Mouse (Mus musculus) heart, adult 2 months (tissue): Measurements from ENCODE around the gene Bahcc1. TPM values are rescaled to one million over a fixed set of nuclear protein-coding genes. Genes with fewer than 3 reads are reported as not detected.

ENCODE experiments used
- DNase-seq, 2 experiments: peaks; one replicate each; pipeline ENCODE4 v3.0.0; 2021
- H3K27ac ChIP-seq: fragments of 200-600 bp; 2 replicates; pipeline ENCODE4 v1.8.1; 2022
- H3K27me3 ChIP-seq: fragments of 200-500 bp; 2 replicates; pipeline ENCODE4 v1.6.1; 2012; ENCODE audit warnings: mild to moderate bottlenecking, low read length, inconsistent platforms, mixed read lengths; ENCODE audit not compliant: control insufficient read depth, insufficient read depth
- H3K36me3 ChIP-seq: fragments of 200-500 bp; 2 replicates; pipeline ENCODE4 v1.6.1; 2012; ENCODE audit warnings: low read length, inconsistent platforms; ENCODE audit not compliant: control insufficient read depth, insufficient read depth
- H3K4me1 ChIP-seq: fragments of 200-500 bp; 2 replicates; pipeline ENCODE4 v1.6.1; 2011; ENCODE audit warnings: low read length; ENCODE audit not compliant: control insufficient read depth, insufficient read depth
- H3K4me3 ChIP-seq: fragments of 200-600 bp; 2 replicates; pipeline ENCODE4 v1.8.1; 2022
- H3K79me2 ChIP-seq: fragments of 200-500 bp; replicated peaks from 2 replicates; pipeline ENCODE4 v1.6.1; 2012; ENCODE audit warnings: mild to moderate bottlenecking, inconsistent platforms, low read length, moderate library complexity, mixed read lengths; ENCODE audit not compliant: control insufficient read depth, insufficient read depth
- H3K9ac ChIP-seq: fragments of 200-500 bp; 2 replicates; pipeline ENCODE4 v1.6.1; 2012; ENCODE audit warnings: low read depth, mild to moderate bottlenecking, control low read depth, inconsistent platforms, low read length, mixed read lengths
- CTCF ChIP-seq: fragments of 200-600 bp; IDR thresholded peaks from 2 replicates; pipeline ENCODE4 v1.8.1; 2022; ENCODE audit warnings: antibody characterized with exemption, mild to moderate bottlenecking, moderate library complexity
- EP300 ChIP-seq: fragments of 200-500 bp; IDR thresholded peaks from 2 replicates; pipeline ENCODE4 v1.6.1; 2011; ENCODE audit warnings: low read depth, low read length, control low read depth; ENCODE audit not compliant: insufficient read depth
- POLR2A ChIP-seq: fragments of 200-500 bp; IDR thresholded peaks from 2 replicates; pipeline ENCODE4 v1.6.1; 2011; ENCODE audit warnings: mild to moderate bottlenecking, low read depth, low read length, control low read depth; ENCODE audit not compliant: insufficient read depth
- WGBS: fragments of 180-500 bp; shearing (Covaris S2); methylation state at CpG from one replicate; pipeline ENCODE4 v1.1.7; 2018; 5-methylcytosine and 5-hydroxymethylcytosine counted together
- intact Hi-C: fragments of 180-260 bp; cut with DNase I; formaldehyde crosslinking; loops from one replicate; pipeline ENCODE4 v1.15.1; 2025
- polyA plus RNA-seq: library from polyadenylated mRNA; depleted of rRNA; stranded (reverse); fragments of >200 nt; gene quantifications from 2 replicates; pipeline ENCODE4 v1.2.3, GENCODE M21; 2012
- total RNA-seq, 2 experiments: library from RNA; stranded (reverse); gene quantifications; 2 replicates each; pipeline ENCODE4 v1.2.3; 2021

Gene Bahcc1
- total and polyA plus RNA-seq, 3 experiments = 5.4 to 9.7 (median 6.4) TPM

DNA sequence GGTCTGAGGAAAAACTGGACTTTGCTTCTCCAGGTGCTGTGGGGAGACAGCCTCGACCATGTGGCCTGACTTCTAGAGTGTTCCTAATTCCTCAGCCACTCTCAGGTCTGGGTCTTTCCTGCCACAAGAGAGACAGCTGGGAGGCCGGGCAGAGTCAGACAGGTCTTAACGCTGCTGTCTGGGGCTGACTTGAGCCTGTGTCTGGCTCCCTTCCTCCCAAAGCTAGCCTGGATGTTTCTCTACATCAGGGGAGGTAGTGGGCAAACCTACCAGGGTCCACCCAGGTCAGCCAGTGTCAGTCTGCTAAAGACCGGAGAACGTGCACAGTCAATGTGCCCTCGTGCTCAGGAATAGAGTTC, 19.2 kb downstream of the Bahcc1 start:
- no peaks in the 10 kb centered on the region for H3K27me3 ChIP-seq
- whole genome bisulfite sequencing = 73% methylated on average over 6 of the region's 6 CpGs
- intact Hi-C loops = no loop called here
- peaks cover 2% of the 10 kb centered on the region; the same call in 1 of the 2 replicates for H3K36me3 ChIP-seq
- H3K9ac ChIP-seq = no peak overlapping the region
- H3K79me2 ChIP-seq = no peaks in the 10 kb centered on the region
- no peak overlapping the region for H3K4me3 ChIP-seq
- TF ChIP-seq CTCF (no peak), POLR2A (no peak), EP300 (no peak)
- H3K4me1 ChIP-seq = peaks cover 65% of the 10 kb centered on the region
- no peak for DNase-seq
- H3K27ac ChIP-seq = peak overlapping the region; percentile 57

DNA sequence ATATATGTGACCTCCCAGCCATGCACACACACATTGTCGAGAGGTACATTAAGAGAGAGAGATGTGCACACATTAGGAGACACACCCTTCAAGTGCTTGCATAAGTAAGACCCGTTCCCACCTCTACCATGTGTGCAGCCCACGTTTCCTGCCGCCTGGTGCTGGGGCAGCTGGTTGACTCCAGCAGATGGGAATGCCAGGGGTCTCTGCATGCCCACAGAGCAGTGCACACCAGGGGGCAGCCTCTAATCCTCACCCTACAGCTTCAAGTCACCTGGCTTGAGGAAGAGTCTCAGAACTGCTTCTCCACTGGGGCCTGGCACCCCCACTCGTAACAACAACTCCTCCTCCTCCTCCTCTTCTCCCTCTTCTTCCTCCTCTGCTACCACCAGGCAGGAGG, 19.7 kb downstream of the Bahcc1 start:
- Histone ChIP-seq H3K9ac (peak overlapping the region; percentile 21; the same call in 1 of the 2 replicates), H3K27ac (no peak overlapping the region; the same call in 1 of the 2 replicates), H3K79me2 (no peaks in the 10 kb centered on the region), H3K4me1 (peaks cover 69% of the 10 kb centered on the region), H3K27me3 (no peaks in the 10 kb centered on the region), H3K36me3 (peaks cover 2% of the 10 kb centered on the region; the same call in 1 of the 2 replicates), H3K4me3 (no peak overlapping the region)
- intact Hi-C loops = no loop called here
- TF ChIP-seq EP300 (no peak), POLR2A (no peak), CTCF (no peak)
- DNase-seq = no peak
- WGBS = 52% methylated on average over 5 of the region's 5 CpGs

DNA sequence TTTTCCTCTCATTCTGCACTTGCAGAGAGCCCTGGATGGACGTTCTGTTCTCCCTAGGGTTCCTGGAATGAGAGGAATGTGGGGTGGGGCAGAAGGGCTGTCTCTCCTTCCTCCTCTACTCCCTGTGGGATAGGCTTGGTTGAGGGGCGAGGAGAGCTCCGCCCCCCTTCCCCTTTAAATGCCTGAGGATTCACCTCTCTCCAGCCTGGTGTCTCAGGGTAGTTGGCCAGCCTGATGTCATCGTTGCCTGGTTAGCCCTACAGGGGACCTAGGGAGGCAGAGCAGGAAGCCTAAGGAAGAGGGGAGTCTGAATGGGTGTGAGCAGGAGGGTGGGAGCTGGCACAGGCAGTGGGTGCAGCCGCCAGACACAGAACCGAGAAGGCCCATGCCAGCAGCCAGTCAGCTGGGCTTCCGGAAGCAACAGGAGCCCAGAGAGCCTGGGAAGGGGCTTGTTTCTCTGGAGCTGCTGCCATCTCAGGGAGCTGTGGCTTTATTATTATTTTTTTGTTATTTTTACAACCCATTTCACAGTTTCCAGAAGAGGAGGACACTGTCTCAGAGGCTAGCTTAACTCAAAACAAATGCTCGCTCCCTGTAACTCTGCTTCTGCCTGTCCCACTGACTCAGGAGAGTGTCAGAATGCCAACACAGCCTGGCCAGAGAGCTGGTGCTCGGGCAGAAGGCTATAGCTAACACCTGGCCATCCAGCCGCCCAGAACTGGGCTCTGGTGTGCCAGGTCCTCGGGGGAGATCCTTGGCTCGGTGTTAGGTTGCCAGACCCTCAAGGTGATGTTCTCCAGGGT, 20.3 kb downstream of the Bahcc1 start:
- H3K9ac ChIP-seq = no peak overlapping the region
- TF ChIP-seq CTCF = no peak
- 0 out of 2 replicates have a peak, but pooled peaks have one; percentile 8 for TF ChIP-seq EP300
- intact Hi-C loops = no loop called here
- peak in 1 of 2 experiments; percentile 54 for DNase-seq
- peaks cover 2% of the 10 kb centered on the region; the same call in 1 of the 2 replicates for H3K36me3 ChIP-seq
- H3K79me2 ChIP-seq = no peaks in the 10 kb centered on the region
- H3K27ac ChIP-seq = peak overlapping the region; percentile 36
- WGBS = 38% methylated on average over 12 of the region's 12 CpGs
- H3K27me3 ChIP-seq = no peaks in the 10 kb centered on the region
- peaks cover 68% of the 10 kb centered on the region for H3K4me1 ChIP-seq
- no peak overlapping the region for H3K4me3 ChIP-seq

DNA sequence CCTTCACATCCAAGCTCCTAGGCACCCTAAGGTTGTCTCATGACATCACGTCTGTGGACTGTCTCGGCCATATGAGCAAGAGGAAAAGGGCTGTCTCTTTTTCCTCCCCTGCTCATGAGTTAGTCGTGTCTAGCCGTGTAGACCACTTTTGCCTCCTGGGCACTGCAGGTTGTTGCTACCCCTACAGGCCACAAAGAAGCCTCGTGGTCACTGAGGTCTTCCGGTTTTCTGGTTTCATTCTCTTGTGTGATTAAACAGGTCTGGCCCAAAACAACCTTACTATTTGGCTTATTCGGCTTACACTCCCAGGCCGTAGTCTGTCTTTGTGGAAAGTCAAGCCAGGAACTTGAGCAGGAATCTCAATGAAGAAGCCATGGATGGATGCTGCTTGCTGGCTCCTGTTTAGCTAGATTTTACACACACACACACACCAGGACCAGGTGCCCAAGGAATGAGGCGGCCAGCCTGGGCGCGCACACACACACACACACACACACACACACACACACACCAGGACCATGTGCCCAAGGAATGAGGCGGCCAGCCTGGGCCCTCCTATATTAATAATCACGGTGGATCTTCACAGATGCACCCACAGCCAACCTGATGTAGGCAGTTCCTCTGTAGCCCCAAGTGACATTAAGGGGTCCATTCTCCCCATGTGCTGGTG, 21.0 kb downstream of the Bahcc1 start:
- 0 out of 2 replicates have a peak, but pooled peaks cover 1% of the 10 kb centered on the region for H3K79me2 ChIP-seq
- H3K4me1 ChIP-seq = peaks cover 62% of the 10 kb centered on the region
- peak overlapping the region; percentile 36 for H3K27ac ChIP-seq
- peaks cover 2% of the 10 kb centered on the region; the same call in 1 of the 2 replicates for H3K36me3 ChIP-seq
- H3K9ac ChIP-seq = no peak overlapping the region
- no peak overlapping the region for H3K4me3 ChIP-seq
- intact Hi-C loops = no loop called here
- no peaks in the 10 kb centered on the region for H3K27me3 ChIP-seq
- TF ChIP-seq EP300 = no peak
- TF ChIP-seq POLR2A = no peak
- TF ChIP-seq CTCF = no peak
- 78% methylated on average over 13 of the region's 13 CpGs for WGBS
- DNase-seq = no peak

DNA sequence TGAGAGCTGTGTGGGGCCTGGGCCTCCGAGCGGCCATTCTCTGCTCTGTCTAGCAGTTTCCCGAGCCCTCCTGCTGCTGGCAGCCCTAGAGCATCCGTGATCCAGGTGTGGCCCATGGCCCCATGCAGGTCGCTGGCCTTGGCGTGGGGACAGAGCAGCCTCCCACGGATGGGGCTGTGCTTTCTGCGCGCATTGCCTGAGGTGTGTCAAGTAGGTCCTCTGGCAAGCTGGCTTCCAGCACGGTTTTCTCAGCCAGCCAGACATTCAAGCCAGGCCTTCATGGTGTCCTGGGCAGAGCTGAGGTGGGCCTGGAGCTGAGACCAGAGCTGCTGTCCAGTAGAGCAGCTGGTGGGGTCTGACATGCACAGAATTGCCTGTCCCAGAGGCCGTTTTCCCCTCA, 21.7 kb downstream of the Bahcc1 start:
- WGBS = 48% methylated on average over 11 of the region's 11 CpGs
- Histone ChIP-seq H3K27ac (peak overlapping the region; percentile 56), H3K9ac (no peak overlapping the region), H3K79me2 (0 out of 2 replicates have a peak, but pooled peaks cover 1% of the 10 kb centered on the region), H3K4me3 (no peak overlapping the region), H3K4me1 (peaks cover 57% of the 10 kb centered on the region), H3K27me3 (no peaks in the 10 kb centered on the region), H3K36me3 (peaks cover 2% of the 10 kb centered on the region; the same call in 1 of the 2 replicates)
- TF ChIP-seq CTCF (no peak), EP300 (no peak), POLR2A (no peak)
- no peak for DNase-seq
- intact Hi-C loops = no loop called here

DNA sequence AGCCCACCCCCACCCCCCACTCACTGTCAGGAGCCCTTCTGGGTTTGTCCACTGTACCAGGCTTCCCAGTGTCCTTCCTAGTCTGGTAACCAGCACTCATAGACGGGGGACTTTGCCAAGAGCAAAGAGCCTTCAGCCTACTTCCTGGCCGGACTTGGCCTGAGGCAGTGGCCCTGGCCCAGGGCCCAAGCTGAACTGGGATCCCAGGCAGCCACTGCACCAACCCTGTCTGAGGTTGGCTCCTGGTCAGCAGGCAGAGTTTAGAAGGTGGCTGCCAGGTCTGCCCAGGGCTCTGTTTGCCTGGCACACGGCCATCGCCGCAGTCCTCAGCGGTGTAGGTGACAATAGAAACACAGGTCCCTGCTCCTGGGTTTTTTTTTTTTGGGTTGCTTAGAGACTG, 22.3 kb downstream of the Bahcc1 start:
- TF ChIP-seq POLR2A = no peak
- peak; percentile 55; the same call in 1 of the 2 replicates for TF ChIP-seq EP300

More for the DNA sequence above, 22.3 kb downstream of the Bahcc1 start:
- Histone ChIP-seq H3K36me3 (peaks cover 2% of the 10 kb centered on the region; the same call in 1 of the 2 replicates), H3K9ac (no peak overlapping the region), H3K4me1 (peaks cover 57% of the 10 kb centered on the region), H3K79me2 (0 out of 2 replicates have a peak, but pooled peaks cover 1% of the 10 kb centered on the region), H3K4me3 (no peak overlapping the region), H3K27ac (peak overlapping the region; percentile 56), H3K27me3 (no peaks in the 10 kb centered on the region)
- intact Hi-C loops = loop anchor here (1.0 to 5.0 kb wide), 2 partner anchors 14 to 113 kb away; no protein-coding TSS in a partner anchor
- 12% methylated on average over 6 of the region's 6 CpGs for WGBS
- peak; percentile 90 to 93 for DNase-seq
